Mouse (Mus musculus) heart, adult 2 months (tissue): ENCODE results near the gene Pdzrn3.

Experiments used
- EP300 ChIP-seq: fragments of 200-500 bp; IDR thresholded peaks from 2 replicates; pipeline ENCODE4 v1.6.1; 2011; ENCODE audit warnings: low read depth, low read length, control low read depth; ENCODE audit not compliant: insufficient read depth
- POLR2A ChIP-seq: fragments of 200-500 bp; IDR thresholded peaks from 2 replicates; pipeline ENCODE4 v1.6.1; 2011; ENCODE audit warnings: mild to moderate bottlenecking, low read depth, low read length, control low read depth; ENCODE audit not compliant: insufficient read depth

GRCm38 (mm10) chr6:101217756-101218155 lies 159.9 kb downstream of the Pdzrn3 start:
- no peak for TF ChIP-seq EP300
- TF ChIP-seq POLR2A: no peak
